Mouse (Mus musculus): ENCODE results near the gene Gm47996.
"Not testable (repeated sequence)": the region's sequence is repeated elsewhere in the genome, so short reads cannot be mapped to it uniquely, and the experiment has no call there.

DNA sequence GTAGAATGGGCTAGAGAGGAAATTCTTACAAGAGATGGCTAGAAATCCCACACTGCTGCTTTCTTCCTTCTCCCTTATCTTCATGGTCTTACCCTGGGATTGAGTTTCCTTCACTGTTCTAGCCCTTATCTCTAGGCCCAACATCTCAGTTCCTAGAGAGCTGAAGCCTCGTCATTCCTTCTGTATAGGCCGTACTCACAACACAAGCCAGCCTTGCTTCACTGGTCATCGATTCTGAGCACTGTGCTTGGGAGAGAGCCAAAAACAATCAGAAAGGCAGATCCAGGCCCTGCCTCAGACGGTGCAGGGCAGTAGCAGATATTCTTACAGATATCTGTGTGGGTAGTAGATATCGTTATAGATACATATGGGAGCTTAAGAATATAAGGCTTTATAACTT is 1.4 kb upstream of the Gm47996 start:
- TF ChIP-seq CTCF (IDR thresholded peaks at IDR 0.05; ENCODE audit: insufficient read depth, low read length); POLR2A (IDR thresholded peaks at IDR 0.05; ENCODE audit: borderline replicate concordance, extremely low read depth, low read depth, low read length): not testable (repeated sequence)
